Mouse (Mus musculus): ENCODE measurements around the gene 1110017D15Rik.

GRCm38 (mm10) chr4:41500787-41501186 is 16.3 kb downstream of the 1110017D15Rik start:
- TF ChIP-seq POLR2A (IDR thresholded peaks at IDR 0.05; ENCODE audit: control insufficient read depth, extremely low read depth, insufficient read depth, low read length, poor library complexity) (no peak), CTCF (IDR thresholded peaks at IDR 0.05; ENCODE audit: borderline replicate concordance, control insufficient read depth, extremely low read depth, insufficient read depth, low read length, poor library complexity) (no peak)

Measured in thymus, adult 2 months (tissue).